Mouse (Mus musculus): ENCODE measurements around the gene Ppp1r18.

Gene Ppp1r18

GRCm38 (mm10) chr17:35865481-35866280 is at the start of gene Ppp1r18:
Gene Ppp1r18, plus strand, starts transcription at chr17:35865593.
- peak; percentile 79 for DNase-seq

GRCm38 (mm10) chr17:35815836-35816235 is 49.6 kb upstream of the Ppp1r18 start:
- no peak for DNase-seq

GRCm38 (mm10) chr17:35816686-35817085 is 48.7 kb upstream of the Ppp1r18 start:
- no peak for DNase-seq

DNA sequence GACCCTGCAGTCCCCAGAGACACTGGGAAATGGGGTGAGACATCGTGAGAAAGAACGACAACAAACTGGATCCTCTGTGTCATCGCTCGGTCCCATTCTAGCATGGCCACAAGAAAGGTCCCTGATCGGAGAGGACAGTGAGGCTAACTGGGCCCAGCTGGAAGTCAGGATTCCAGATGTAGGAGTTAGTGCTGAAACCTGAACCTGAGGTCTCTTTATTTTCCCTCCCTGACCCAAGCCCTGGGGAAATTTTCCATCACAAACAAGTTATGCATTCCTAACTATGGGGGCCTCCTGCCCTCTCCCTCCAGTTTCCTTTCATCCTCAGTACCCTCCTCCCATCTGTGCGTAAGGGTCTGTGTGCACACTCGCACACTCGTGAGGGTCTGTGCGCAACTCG is 48.2 kb upstream of the Ppp1r18 start:
- no peak for DNase-seq

DNA sequence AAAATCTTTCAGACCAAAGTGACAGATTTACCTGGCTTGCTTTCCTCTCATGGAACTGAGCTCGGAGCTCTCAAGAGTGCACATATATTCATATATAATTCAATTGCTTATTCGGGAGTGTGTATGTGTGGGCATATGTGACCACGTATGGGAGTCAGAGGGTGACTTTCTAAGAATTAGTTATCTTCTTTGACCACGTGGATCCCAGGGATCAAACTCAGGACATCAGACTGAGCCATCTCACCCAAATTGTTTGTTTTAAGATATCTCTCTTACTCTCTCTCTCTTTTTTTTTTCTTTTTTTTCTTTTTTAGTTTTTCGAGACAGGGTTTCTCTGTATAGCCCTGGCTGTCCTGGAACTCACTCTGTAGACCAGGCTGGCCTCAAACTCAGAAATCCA is 45.3 kb upstream of the Ppp1r18 start:
- DNase-seq = no peak

- peak; percentile 91 for DNase-seq
These were observed 43.7 kb upstream of the Ppp1r18 start, which contains the start of gene Ier3 for GRCm38 (mm10) chr17:35821439-35822430. Gene Ier3, plus strand, starts transcription at chr17:35821684.

DNA sequence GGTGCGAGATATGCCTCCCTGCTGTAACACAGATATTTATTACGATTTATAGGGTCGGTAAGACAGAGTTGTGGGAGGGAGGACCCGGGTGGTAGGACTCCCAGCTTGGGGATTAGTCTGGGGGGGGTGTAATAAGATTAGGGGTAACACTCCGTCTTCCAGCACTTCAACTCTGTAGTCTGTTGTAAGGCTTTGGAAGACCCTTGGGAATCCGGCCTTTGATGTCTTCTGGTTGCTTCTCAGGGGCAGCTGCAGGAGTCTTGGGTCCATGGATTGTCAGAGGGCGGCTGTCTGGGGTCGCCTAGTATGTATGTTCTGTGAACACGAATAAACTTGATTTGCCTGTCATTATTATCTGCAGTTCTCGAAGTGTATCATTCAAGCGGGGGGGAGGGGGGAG is 42.8 kb upstream of the Ppp1r18 start:
- no peak for DNase-seq

DNA sequence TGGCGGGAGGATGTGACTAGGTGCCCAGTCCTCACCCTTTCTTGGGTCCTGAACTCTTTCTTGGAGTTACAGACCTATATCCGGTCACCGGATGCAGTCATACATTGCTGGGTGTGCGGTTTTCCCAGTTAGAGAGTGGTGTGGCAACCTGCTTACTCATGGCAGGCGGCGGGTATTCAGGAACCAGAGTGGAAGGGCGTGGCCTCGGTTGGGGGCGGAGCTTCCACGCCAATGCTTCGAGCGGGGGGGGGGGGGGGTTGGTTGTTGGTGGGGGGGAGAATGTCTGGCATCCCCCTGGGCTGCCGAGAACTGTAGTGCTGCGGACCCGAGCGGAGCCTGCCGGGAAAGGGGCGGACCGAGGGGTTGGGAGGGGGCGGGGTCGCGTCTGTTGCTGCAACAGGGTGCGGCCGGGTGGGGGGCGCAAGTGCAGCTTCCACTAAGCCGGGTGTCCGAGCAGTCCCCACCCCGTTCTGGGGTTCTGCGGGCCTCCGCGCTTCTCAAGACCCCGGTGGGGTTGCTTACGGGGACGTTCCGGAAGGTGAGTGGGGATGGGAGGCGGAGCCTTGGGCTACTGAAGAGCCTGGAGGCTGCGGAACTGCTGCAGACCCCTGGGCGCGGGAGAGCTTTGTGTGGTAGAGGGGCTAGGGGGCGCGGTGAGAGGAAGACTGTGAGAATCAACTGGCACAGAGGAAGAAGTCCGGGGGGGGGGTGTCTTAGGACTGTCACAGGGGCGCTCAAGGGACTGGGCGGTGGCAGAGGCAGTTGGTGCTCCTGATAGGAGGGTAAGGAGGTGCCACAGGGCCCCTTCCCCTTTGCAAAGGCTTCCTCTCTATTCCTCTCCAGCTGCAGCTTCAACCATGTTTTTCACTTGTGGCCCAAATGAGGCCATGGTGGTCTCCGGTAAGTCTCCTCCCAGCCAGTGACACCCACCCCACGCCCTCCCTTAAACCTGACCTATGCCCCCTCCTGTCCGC is 42.1 kb upstream of the Ppp1r18 start, which contains the start of gene Flot1:
Gene Flot1 (plus strand): TSS at position 267 of the 974 bp plus-strand sequence.
- peak; percentile 91 for DNase-seq

DNA sequence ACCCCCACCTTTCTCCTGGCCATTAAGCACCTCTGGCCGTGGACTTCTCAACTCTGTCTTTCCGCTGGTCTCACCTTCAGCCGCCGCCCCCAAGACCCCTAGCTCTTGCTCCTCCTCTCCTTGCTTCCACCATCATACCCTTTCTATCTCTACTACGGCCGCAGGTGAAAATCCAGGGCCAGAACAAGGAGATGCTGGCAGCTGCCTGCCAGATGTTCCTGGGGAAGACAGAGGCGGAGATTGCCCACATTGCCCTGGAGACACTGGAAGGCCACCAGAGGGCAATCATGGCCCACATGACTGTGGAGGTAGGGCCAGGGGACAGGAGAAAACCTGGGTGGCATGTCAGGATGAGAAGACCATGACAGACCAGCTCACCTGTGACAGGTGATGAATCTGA is 41.0 kb upstream of the Ppp1r18 start:
- no peak for DNase-seq

DNA sequence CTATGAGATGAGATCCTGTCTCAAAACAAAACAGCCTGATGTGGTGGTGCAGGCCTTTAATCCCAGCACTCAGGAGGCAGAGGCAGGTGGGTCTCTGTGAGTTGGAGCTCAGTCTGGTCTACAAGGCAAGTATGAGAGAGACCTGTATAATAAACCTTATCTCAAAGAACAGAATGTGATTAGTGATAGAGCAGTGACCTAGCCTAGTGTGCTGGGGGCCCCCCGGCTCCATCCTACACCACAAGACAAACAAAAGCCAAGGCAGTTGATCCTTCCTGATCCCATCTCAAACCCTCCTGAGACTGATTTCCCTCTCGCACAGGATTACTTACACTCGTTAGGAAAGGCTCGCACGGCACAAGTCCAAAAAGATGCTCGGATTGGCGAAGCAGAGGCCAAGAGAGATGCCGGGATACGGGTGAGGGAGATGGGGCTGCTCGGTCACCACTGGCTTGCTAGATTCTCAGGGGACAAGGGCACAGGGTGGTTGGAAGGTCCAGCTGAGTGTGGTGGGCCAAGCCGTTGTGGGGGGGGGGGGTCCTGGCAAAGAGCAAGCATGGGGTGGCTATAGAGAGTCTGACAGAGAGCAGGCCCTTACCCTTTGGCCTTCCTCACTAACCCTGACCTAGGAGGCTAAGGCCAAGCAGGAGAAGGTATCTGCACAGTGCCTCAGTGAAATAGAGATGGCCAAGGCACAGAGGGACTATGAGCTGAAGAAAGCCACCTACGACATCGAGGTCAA is 40.1 kb upstream of the Ppp1r18 start:
- no peak for DNase-seq

DNA sequence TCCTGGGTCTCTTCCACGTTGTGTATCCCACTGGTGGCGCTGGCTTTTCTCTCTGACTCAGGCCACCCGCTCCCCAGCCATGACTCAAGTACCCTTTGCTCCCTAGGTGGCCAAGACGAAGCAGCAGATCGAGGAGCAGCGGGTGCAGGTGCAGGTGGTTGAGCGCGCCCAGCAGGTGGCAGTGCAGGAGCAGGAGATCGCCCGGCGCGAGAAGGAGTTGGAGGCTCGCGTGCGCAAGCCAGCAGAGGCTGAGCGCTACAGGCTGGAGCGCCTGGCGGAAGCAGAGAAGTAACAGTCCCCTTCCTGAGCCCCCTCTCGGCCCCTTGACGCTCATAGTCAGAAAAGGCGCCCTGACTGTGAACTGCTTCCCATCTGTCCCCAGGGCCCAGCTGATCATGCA is 35.7 kb upstream of the Ppp1r18 start:
- DNase-seq = peak; percentile 89

- no peak for DNase-seq
These were observed 32.8 kb upstream of the Ppp1r18 start for GRCm38 (mm10) chr17:35832400-35833238.

DNA sequence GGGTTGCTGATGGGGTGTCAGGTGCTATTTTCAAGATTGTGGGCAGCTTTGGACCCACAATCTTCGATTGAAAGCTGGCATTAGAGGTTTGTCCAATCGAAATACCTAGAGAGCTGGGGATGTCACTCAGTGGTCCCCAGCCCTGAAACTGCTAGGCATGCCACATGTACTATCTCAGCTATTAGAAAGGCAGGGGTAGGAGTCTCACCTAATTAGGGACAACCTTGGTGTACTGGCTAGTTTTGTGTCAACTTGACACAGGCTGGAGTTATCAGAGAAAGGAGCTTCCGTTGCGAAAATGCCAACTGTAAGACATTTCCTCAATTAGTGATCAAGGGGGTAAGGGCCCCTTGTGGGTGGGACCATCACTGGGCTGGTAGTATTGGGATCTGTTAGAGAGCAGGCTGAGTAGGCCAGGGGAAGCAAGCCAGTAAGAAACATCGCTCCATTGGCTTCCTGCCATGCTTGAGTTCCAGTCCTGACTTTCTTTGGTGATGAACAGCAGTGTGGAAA is 32.1 kb upstream of the Ppp1r18 start:
- no peak for DNase-seq

GRCm38 (mm10) chr17:35833894-35834293 is 31.5 kb upstream of the Ppp1r18 start:
- no peak for DNase-seq

DNA sequence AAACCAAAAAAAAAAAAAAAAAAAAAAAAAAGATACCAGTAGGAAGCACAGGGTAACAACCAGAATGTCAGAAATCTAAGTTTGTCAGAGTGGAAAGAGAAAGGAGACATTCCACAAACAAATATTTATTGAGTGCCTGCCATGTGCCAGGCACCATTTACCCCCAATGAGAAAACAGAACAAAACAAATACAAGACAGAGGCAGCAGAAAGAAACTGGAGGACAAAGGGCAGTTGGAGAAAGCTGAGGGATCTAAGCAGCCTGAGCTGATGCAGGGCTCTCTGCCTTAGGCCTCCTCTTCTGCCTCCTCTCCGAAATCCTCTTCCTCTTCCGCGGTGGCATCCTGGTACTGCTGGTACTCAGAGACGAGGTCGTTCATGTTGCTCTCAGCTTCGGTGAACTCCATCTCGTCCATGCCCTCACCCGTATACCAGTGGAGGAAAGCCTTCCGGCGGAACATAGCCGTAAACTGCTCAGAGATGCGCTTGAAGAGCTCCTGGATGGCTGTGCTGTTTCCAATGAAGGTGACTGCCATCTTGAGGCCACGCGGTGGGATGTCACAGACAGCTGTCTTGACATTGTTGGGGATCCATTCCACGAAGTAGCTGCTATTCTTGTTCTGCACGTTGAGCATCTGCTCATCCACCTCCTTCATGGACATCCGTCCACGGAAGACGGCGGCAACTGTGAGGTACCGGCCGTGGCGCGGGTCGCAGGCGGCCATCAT is 30.5 kb upstream of the Ppp1r18 start:
- no peak for DNase-seq

GRCm38 (mm10) chr17:35835424-35836140 is 29.8 kb upstream of the Ppp1r18 start:
- DNase-seq = no peak

DNA sequence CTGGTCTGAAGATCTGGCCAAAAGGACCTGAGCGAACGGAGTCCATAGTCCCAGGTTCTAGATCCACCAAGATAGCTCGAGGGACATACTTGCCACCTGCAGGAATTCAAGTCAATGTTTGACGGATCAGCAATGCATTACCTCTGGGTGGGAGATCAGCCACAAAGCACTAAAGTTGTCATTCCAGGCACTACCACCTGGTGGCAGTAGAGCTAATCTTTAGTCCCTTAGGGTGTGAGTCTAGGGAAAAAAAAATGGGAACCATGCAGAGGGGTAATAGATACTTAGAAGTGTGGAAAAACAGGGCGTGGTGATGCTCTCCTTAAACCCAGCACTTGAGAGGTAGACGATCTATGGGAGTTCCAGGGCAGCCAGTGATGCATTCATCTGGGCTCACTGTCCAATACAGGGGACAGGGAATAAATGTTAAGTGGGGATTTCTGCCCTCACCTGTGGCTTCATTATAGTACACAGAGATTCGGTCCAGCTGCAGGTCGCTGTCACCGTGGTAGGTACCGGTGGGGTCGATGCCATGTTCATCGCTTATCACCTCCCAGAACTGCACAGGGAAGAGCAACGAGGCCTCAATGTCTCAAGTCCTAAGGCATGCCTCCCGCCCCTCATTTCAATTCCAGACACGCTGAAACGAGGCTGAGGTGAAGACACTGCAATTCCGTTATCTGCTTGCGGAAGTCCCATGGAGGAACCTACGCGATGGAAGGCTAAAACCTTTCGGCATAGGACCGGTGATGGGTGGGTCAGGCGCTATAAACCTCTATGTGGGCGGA is 29.0 kb upstream of the Ppp1r18 start:
- peak; percentile 92 for DNase-seq

- peak; percentile 88 for DNase-seq
These were observed 28.4 kb upstream of the Ppp1r18 start for GRCm38 (mm10) chr17:35836991-35837422.
